Mouse (Mus musculus): ENCODE results near the gene Stat4.

DNA sequence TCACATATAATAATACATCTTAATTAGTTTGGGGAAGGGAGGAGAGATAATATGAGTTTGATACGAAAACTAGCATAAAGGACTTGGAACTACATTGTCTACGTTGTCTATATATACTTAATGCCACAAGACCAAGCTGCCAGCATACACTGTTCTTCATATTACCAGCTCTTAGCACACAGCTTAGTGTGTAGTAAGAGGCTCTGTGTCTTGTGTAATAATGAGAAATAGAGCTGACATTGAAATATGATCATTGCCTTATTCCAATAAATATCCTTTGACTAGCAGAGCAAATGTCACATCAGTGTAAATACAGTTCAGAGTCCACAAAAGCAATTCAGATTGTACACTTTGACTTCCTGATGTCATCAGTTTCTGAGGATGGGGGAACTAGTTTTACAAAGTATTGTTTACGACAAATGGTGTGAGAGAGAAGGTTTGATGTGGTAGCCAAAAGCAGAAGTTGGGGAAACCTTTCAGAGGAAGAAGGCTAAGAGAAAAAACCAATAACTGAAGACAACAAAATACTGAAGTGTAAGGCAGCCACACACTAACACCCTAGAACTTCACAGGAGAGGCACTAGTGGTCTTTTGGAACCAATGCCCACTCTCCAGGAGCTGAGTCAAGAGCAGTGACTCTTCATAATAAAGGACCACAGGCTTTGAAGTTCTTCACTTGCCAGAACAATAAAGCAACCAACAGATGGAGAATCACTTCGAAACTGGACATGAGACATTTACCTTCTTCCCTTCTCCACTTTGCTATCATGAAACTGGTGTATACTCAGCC is 35.2 kb downstream of the Stat4 start:
- TF ChIP-seq CTCF (IDR thresholded peaks at IDR 0.05; ENCODE audit: low read depth) (no peak), EP300 (optimal IDR thresholded peaks at IDR 0.05) (no peak)

Data from stomach, postnatal 0 days (tissue).